Mouse (Mus musculus) heart, postnatal 0 days (tissue): Measurements from ENCODE around the gene Lif. TPM values are rescaled to one million over a fixed set of nuclear protein-coding genes. Genes with fewer than 3 reads are reported as not detected.

Experiments
- ATAC-seq: fragments of 200-750 bp; cut with Nextera tagmentation; 2 replicates; pipeline ENCODE4 v1.8.0; 2017; ENCODE audit warnings: low read depth, moderate number of reproducible peaks, moderate library complexity; ENCODE audit not compliant: insufficient read depth
- DNase-seq: peaks from one replicate; pipeline ENCODE4 v3.0.0-alpha.2; 2016; ENCODE audit warnings: low spot score
- H3K27ac ChIP-seq: fragments of 300-500 bp; sonication (generic); 2 replicates; pipeline ENCODE4 v1.5.1; 2014; ENCODE audit warnings: low read depth, mild to moderate bottlenecking
- H3K27me3 ChIP-seq: fragments of 300-500 bp; sonication (generic); 2 replicates; pipeline ENCODE4 v1.6.1; 2014; ENCODE audit warnings: low read length, mixed read lengths; ENCODE audit not compliant: control insufficient read depth, insufficient read depth
- H3K36me3 ChIP-seq: fragments of 300-500 bp; sonication (generic); replicated peaks from 2 replicates; pipeline ENCODE4 v1.6.1; 2014; ENCODE audit warnings: low read length, mixed read lengths; ENCODE audit not compliant: control insufficient read depth, insufficient read depth
- H3K4me1 ChIP-seq: fragments of 300-500 bp; sonication (generic); 2 replicates; pipeline ENCODE4 v1.6.1; 2014; ENCODE audit warnings: antibody characterized with exemption; ENCODE audit not compliant: control insufficient read depth, insufficient read depth
- H3K4me2 ChIP-seq: fragments of 300-500 bp; sonication (generic); 2 replicates; pipeline ENCODE4 v1.6.1; 2014; ENCODE audit warnings: low read depth, mild to moderate bottlenecking, low read length, moderate library complexity
- H3K4me3 ChIP-seq: fragments of 300-500 bp; sonication (generic); 2 replicates; pipeline ENCODE4 v1.5.1; 2014; ENCODE audit warnings: low read depth, low read length
- H3K9ac ChIP-seq: fragments of 300-500 bp; sonication (generic); replicated peaks from 2 replicates; pipeline ENCODE4 v1.6.1; 2014; ENCODE audit warnings: low read depth, low read length, mixed read lengths
- H3K9me3 ChIP-seq: fragments of 300-500 bp; sonication (generic); replicated peaks from 2 replicates; pipeline ENCODE4 v1.6.1; 2016; ENCODE audit warnings: low read length; ENCODE audit not compliant: control insufficient read depth
- CTCF ChIP-seq: IDR thresholded peaks from 2 replicates; pipeline ENCODE4 v1.5.1; 2016; ENCODE audit warnings: antibody characterized with exemption, control low read depth, low read depth
- EP300 ChIP-seq: IDR thresholded peaks from 2 replicates; pipeline ENCODE4 v1.6.1; 2016; ENCODE audit warnings: antibody characterized with exemption, low read depth
- WGBS: fragments of 180-500 bp; shearing (Covaris S2); extraction: QIAGEN DNeasy Blood & Tissue Kit; methylation state at CpG from one replicate; pipeline ENCODE4 v1.1.7; 2014; 5-methylcytosine and 5-hydroxymethylcytosine counted together
- polyA plus RNA-seq: library from polyadenylated mRNA; unstranded; fragments of >200 nt; fragmentation: Nextera tagmentation; extraction: Ambion mirVana; gene quantifications from 2 replicates; pipeline ENCODE4 v1.2.1, GENCODE M21; 2015
- total RNA-seq: library from RNA; depleted of rRNA; stranded (reverse); fragments of >200 nt; gene quantifications from 2 replicates; pipeline ENCODE4 v1.2.3, GENCODE M21; 2014; ENCODE audit warnings: low replicate concordance

Gene Lif
- total and polyA plus RNA-seq, 2 experiments from 2014 or later = 0.71 to 0.73 TPM

GRCm38 (mm10) chr11:4219908-4220307 lies 37.4 kb upstream of the Lif start:
- H3K36me3 ChIP-seq = peaks cover 7% of the 10 kb centered on the region
- WGBS = 64% methylated on average over 9 of the region's 9 CpGs
- H3K4me3 ChIP-seq = no peak overlapping the region
- TF ChIP-seq EP300 = no peak
- TF ChIP-seq CTCF = no peak
- H3K27ac ChIP-seq = no peak overlapping the region
- no peak overlapping the region for H3K4me2 ChIP-seq
- H3K27me3 ChIP-seq = no peaks in the 10 kb centered on the region
- peaks cover 27% of the 10 kb centered on the region; the same call in 1 of the 2 replicates for H3K4me1 ChIP-seq
- H3K9me3 ChIP-seq = no peaks in the 10 kb centered on the region
- no peak overlapping the region for H3K9ac ChIP-seq
- ATAC-seq = no peak
- no peak for DNase-seq

DNA sequence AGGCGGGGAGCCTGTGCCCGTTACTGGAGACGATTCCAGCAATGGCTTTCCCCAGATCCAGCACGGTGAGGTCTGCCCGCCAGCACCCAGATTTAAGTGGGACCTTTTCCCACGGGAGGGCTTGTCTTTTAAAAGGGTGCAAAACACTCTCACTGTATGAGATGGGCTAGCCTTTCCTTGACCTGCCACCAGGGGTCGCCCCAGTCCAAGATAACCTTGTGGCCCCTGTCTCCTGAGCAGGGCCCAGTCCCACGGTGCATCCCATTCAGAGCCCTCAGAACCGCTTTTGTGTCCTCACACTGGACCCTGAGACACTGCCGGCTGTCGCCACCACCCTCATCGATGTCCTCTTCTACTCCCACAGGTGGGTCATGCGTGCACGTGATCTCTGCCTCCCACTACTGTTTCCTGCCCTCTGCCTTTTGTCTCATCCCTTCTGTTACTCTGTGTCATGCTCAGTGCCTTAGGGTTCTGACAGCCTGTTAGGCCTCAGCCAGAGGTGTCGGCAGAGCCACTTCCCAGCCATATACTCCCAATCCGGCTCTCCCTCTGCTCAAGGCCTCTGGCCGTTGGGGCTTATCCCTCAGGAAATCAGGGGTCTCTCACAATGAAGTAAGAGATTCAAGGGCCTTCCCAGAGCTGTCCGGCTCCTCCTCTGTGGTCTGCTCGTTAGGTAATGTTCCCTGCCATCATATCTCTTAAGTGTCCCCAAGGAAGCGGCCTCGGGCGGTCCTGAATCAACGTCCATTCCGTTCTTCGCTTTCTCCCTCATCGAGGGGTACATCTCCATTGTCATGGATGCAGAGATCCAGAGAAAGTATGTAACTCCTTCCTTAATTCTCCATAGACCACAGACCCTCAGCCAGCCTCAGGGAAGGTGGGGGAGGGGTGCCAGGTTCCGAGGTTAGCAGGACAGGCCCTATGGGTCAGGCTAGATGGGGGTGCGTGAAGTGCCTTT lies 36.6 kb upstream of the Lif start:
- no peak for DNase-seq
- Histone ChIP-seq H3K27me3 (no peaks in the 10 kb centered on the region), H3K9me3 (no peaks in the 10 kb centered on the region), H3K4me2 (no peak overlapping the region), H3K4me1 (peaks cover 26% of the 10 kb centered on the region; the same call in 1 of the 2 replicates), H3K36me3 (no peaks in the 10 kb centered on the region), H3K27ac (no peak overlapping the region), H3K4me3 (no peak overlapping the region), H3K9ac (no peak overlapping the region)
- no peak for TF ChIP-seq EP300
- TF ChIP-seq CTCF = peak; percentile 75
- no peak for ATAC-seq
- WGBS = 53% methylated on average over 28 of the region's 28 CpGs

DNA sequence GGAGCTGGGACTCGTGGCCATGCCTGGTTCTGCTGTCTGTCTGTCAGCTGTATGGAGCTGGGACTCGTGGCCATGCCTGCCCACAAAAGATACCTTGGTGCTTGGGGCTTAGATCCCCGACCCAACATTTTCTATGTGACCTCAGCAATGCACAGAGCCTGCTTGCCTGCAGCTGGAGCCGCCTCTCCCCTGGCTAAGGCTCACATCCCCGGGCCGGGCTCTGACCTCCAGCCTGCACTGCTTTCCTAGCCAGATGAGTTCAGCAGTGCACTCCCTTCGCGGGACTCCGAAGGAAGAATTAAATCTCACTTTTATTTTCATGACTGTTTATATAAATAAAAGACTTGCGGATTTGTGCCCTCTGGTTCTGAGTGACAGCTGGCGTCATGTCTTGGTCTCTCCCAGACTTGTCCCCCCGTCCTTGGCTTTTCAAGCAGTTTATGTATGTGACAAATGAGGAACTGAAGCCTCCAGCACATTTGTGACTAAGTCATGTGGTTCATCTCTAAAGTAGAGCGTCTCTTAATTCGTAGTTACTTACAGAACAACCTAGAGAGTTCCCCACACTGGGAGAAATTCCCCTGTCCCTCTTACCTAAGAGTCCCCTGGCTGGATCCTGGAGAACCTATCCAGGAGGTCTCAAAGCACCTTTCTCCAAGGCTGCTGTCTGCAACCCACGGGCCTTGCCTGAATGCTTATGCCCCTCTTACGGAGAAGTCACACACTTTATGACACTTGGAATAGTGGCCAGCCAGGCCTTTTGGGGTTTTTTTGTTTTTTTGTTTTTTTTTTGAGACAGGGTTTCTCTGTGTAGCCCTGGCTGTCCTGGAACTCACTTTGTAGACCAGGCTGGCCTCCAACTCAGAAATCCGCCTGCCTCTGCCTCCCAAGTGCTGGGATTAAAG lies 35.1 kb upstream of the Lif start:
- DNase-seq = no peak
- ATAC-seq = no peak
- whole genome bisulfite sequencing = 70% methylated on average over 17 of the region's 17 CpGs

GRCm38 (mm10) chr11:4223393-4224188 lies 33.8 kb upstream of the Lif start:
- ATAC-seq (no peak), DNase-seq (no peak)
- H3K9me3 ChIP-seq = no peaks in the 10 kb centered on the region
- no peak overlapping the region for H3K27ac ChIP-seq
- no peak overlapping the region for H3K4me2 ChIP-seq
- TF ChIP-seq CTCF = no peak
- TF ChIP-seq EP300 = no peak
- H3K27me3 ChIP-seq = no peaks in the 10 kb centered on the region
- H3K36me3 ChIP-seq = no peaks in the 10 kb centered on the region
- no peak overlapping the region for H3K9ac ChIP-seq
- WGBS = 29% methylated on average over 7 of the region's 7 CpGs
- peaks cover 6% of the 10 kb centered on the region; the same call in 1 of the 2 replicates for H3K4me1 ChIP-seq
- H3K4me3 ChIP-seq = no peak overlapping the region

More for the DNA sequence above, 35.1 kb upstream of the Lif start:
- TF ChIP-seq CTCF = no peak
- no peak for TF ChIP-seq EP300
- H3K27ac ChIP-seq = no peak overlapping the region
- H3K36me3 ChIP-seq = no peaks in the 10 kb centered on the region
- no peak overlapping the region for H3K4me2 ChIP-seq
- no peaks in the 10 kb centered on the region for H3K27me3 ChIP-seq
- peaks cover 12% of the 10 kb centered on the region; the same call in 1 of the 2 replicates for H3K4me1 ChIP-seq
- no peaks in the 10 kb centered on the region for H3K9me3 ChIP-seq
- no peak overlapping the region for H3K9ac ChIP-seq
- H3K4me3 ChIP-seq = no peak overlapping the region

- no peaks in the 10 kb centered on the region for H3K27me3 ChIP-seq
- no peaks in the 10 kb centered on the region for H3K9me3 ChIP-seq
- ATAC-seq = no peak
- no peak overlapping the region for H3K27ac ChIP-seq
- no peak for DNase-seq
- 42% methylated on average over 2 of the region's 2 CpGs for WGBS
- peaks cover 2% of the 10 kb centered on the region; the same call in 1 of the 2 replicates for H3K4me1 ChIP-seq
- H3K4me3 ChIP-seq = no peak overlapping the region
- H3K36me3 ChIP-seq = no peaks in the 10 kb centered on the region
- no peak overlapping the region for H3K9ac ChIP-seq
- TF ChIP-seq EP300 = no peak
- TF ChIP-seq CTCF = no peak
- no peak overlapping the region for H3K4me2 ChIP-seq
Measured at GRCm38 (mm10) chr11:4224223-4224622, 33.1 kb upstream of the Lif start.
